ENCODE assay signal across 20 mouse cellular contexts in genomic region chr11:36365067-36365466, GRCm38 (mm10).
"Had no signal": no experiment of that assay in that cellular context is flagged by ENCODE, and none has a peak within 500 bp of the region (broad histone marks: within the 10 kb centered on the region; RNA-seq: fewer than 3 reads in every experiment).

No protein-coding gene starts in this region.

- H3K27ac ChIP-seq: heart, adult 2 months; heart, embryonic 13.5 days; heart, embryonic 15.5 days; hindbrain, postnatal 0 days; kidney, embryonic 15.5 days; kidney, postnatal 0 days; limb, embryonic 13.5 days; limb, embryonic 15.5 days; liver, embryonic 12.5 days; liver, embryonic 14.5 days had no signal

- H3K9me3 ChIP-seq: heart, embryonic 13.5 days; heart, embryonic 15.5 days; kidney, embryonic 15.5 days; limb, embryonic 13.5 days; limb, embryonic 15.5 days; liver, embryonic 12.5 days had no signal

- ATAC-seq: hindbrain, postnatal 0 days; intestine, embryonic 16.5 days; liver, embryonic 12.5 days had no signal

- H3K4me1 ChIP-seq: heart, embryonic 13.5 days; heart, embryonic 15.5 days; kidney, embryonic 15.5 days; limb, embryonic 15.5 days; liver, embryonic 12.5 days had no signal

- DNase-seq: gastrocnemius, postnatal 14 days; gastrocnemius, postnatal 36 days; heart, adult 11 months; heart, postnatal 14 days; heart, postnatal 36 days; kidney, adult 11 months; kidney, adult 9 months; left cerebral cortex, postnatal 4 days had no signal

- H3K27me3 ChIP-seq: heart, embryonic 13.5 days; heart, embryonic 15.5 days; kidney, embryonic 15.5 days; limb, embryonic 13.5 days; limb, embryonic 15.5 days; liver, embryonic 12.5 days had no signal

- H3K4me2 ChIP-seq: heart, embryonic 11.5 days; heart, embryonic 13.5 days; heart, embryonic 15.5 days; limb, embryonic 15.5 days; liver, embryonic 12.5 days had no signal

- H3K4me3 ChIP-seq: heart, adult 2 months; heart, embryonic 13.5 days; heart, embryonic 15.5 days; kidney, embryonic 15.5 days; limb, embryonic 13.5 days; limb, embryonic 15.5 days; liver, embryonic 12.5 days had no signal

- H3K36me3 ChIP-seq: heart, embryonic 13.5 days; heart, embryonic 15.5 days; kidney, embryonic 15.5 days; limb, embryonic 13.5 days; limb, embryonic 15.5 days; liver, embryonic 12.5 days had no signal

- H3K9ac ChIP-seq: heart, embryonic 13.5 days; heart, embryonic 15.5 days; kidney, embryonic 15.5 days; limb, embryonic 13.5 days; limb, embryonic 15.5 days; liver, embryonic 12.5 days; liver, embryonic 14.5 days had no signal
